Mouse (Mus musculus): ENCODE data around the gene Rras. TPM values are rescaled to one million over a fixed set of nuclear protein-coding genes. Genes with fewer than 3 reads are reported as not detected.

Rras gene
- polyA plus RNA-seq, 2 experiments, result 15.4 to 16.3 TPM

- H3K36me3 ChIP-seq (replicated peaks; ENCODE audit: control insufficient read depth, insufficient read depth, low read depth), result peaks cover 19% of the 10 kb centered on the region
- H3K27me3 ChIP-seq (ENCODE audit: control insufficient read depth, insufficient read depth, low read length), result no peaks in the 10 kb centered on the region
- peak overlapping the region; percentile 1 for H3K27ac ChIP-seq
- DNase-seq (ENCODE audit: low read depth in 3 of 3, low spot score in 3 of 3) (no peak), ATAC-seq (ENCODE audit: insufficient read depth) (no peak)
- peak overlapping the region; percentile 79 for H3K4me2 ChIP-seq (ENCODE audit: low read depth)
- TF ChIP-seq EP300 (IDR thresholded peaks at IDR 0.05; ENCODE audit: low read depth) (no peak), CTCF (IDR thresholded peaks at IDR 0.05; ENCODE audit: low read depth) (no peak)
- H3K9me3 ChIP-seq (ENCODE audit: control insufficient read depth, low read length), result no peaks in the 10 kb centered on the region
- 76% methylated on average over 7 of the region's 7 CpGs for WGBS (ENCODE audit: insufficient replicate concordance)
- H3K9ac ChIP-seq (replicated peaks), result no peak overlapping the region
- H3K4me3 ChIP-seq (ENCODE audit: insufficient read depth in 1 of 2, low read depth in 2 of 2, low read length in 2 of 2), result no peak overlapping the region
- H3K4me1 ChIP-seq (replicated peaks; ENCODE audit: control insufficient read depth in 2 of 2, insufficient read depth in 2 of 2, low read length in 1 of 2), result peaks cover 3 to 16% of the 10 kb centered on the region in 2 experiments; a peak in 3 of 4 replicates
Measured at GRCm38 (mm10) chr7:44983944-44984832, 33.6 kb upstream of the Rras start.

GRCm38 (mm10) chr7:44984833-44985164 is 33.0 kb upstream of the Rras start:
- H3K36me3 ChIP-seq (replicated peaks; ENCODE audit: control insufficient read depth, insufficient read depth, low read depth), result peaks cover 13% of the 10 kb centered on the region
- peak overlapping the region; percentile 79 for H3K4me2 ChIP-seq (ENCODE audit: low read depth)
- H3K9me3 ChIP-seq (ENCODE audit: control insufficient read depth, low read length), result no peaks in the 10 kb centered on the region
- H3K27me3 ChIP-seq (ENCODE audit: control insufficient read depth, insufficient read depth, low read length), result no peaks in the 10 kb centered on the region
- H3K4me1 ChIP-seq (replicated peaks; ENCODE audit: control insufficient read depth in 2 of 2, insufficient read depth in 2 of 2, low read length in 1 of 2), result peaks cover 3 to 17% of the 10 kb centered on the region in 2 experiments; a peak in 3 of 4 replicates
- no peak overlapping the region for H3K9ac ChIP-seq (replicated peaks)
- DNase-seq (ENCODE audit: low read depth in 3 of 3, low spot score in 3 of 3) (no peak), ATAC-seq (ENCODE audit: insufficient read depth) (no peak)
- WGBS (ENCODE audit: insufficient replicate concordance), result 33% methylated on average over 3 of the region's 3 CpGs
- TF ChIP-seq CTCF (IDR thresholded peaks at IDR 0.05; ENCODE audit: low read depth) (no peak), EP300 (IDR thresholded peaks at IDR 0.05; ENCODE audit: low read depth) (no peak)
- H3K27ac ChIP-seq, result peak overlapping the region; percentile 62
- H3K4me3 ChIP-seq (ENCODE audit: insufficient read depth in 1 of 2, low read depth in 2 of 2, low read length in 2 of 2), result peak overlapping the region; percentile 71 to 79; a peak in 3 of 4 replicates

GRCm38 (mm10) chr7:44985595-44986191 is 32.1 kb upstream of the Rras start:
- Histone ChIP-seq H3K4me2 (ENCODE audit: low read depth) (peak overlapping the region; percentile 79), H3K27ac (peak overlapping the region; percentile 62), H3K9ac (replicated peaks) (peak overlapping the region; percentile 86), H3K4me3 (ENCODE audit: insufficient read depth in 1 of 2, low read depth in 2 of 2, low read length in 2 of 2) (peak overlapping the region; percentile 71 to 79), H3K27me3 (ENCODE audit: control insufficient read depth, insufficient read depth, low read length) (no peaks in the 10 kb centered on the region), H3K9me3 (ENCODE audit: control insufficient read depth, low read length) (no peaks in the 10 kb centered on the region), H3K36me3 (replicated peaks; ENCODE audit: control insufficient read depth, insufficient read depth, low read depth) (peaks cover 13% of the 10 kb centered on the region), H3K4me1 (replicated peaks; ENCODE audit: control insufficient read depth in 2 of 2, insufficient read depth in 2 of 2, low read length in 1 of 2) (peaks cover 3 to 17% of the 10 kb centered on the region in 2 experiments; a peak in 3 of 4 replicates)
- DNase-seq (ENCODE audit: low read depth in 3 of 3, low spot score in 3 of 3) (peak; percentile 43 to 49 (median 47)), ATAC-seq (ENCODE audit: insufficient read depth) (no peak)
- TF ChIP-seq EP300 (IDR thresholded peaks at IDR 0.05; ENCODE audit: low read depth) (no peak), CTCF (IDR thresholded peaks at IDR 0.05; ENCODE audit: low read depth) (peak; percentile 48)
- WGBS (ENCODE audit: insufficient replicate concordance), result under 1% methylated on average over 44 of the region's 45 CpGs

GRCm38 (mm10) chr7:44986192-44986878 is 31.4 kb upstream of the Rras start, which contains the start of gene Prmt1:
Gene Prmt1 (minus strand): TSS chr7:44986568.
- Histone ChIP-seq H3K9me3 (ENCODE audit: control insufficient read depth, low read length) (no peaks in the 10 kb centered on the region), H3K4me1 (replicated peaks; ENCODE audit: control insufficient read depth in 2 of 2, insufficient read depth in 2 of 2, low read length in 1 of 2) (peaks cover 3 to 17% of the 10 kb centered on the region in 2 experiments; a peak in 3 of 4 replicates), H3K27ac (peak within 1 kb of the TSS; percentile 62), H3K4me2 (ENCODE audit: low read depth) (peak within 1 kb of the TSS; percentile 89), H3K9ac (replicated peaks) (peak within 1 kb of the TSS; percentile 86), H3K36me3 (replicated peaks; ENCODE audit: control insufficient read depth, insufficient read depth, low read depth) (peaks cover 10% of the 10 kb centered on the region), H3K27me3 (ENCODE audit: control insufficient read depth, insufficient read depth, low read length) (no peaks in the 10 kb centered on the region), H3K4me3 (ENCODE audit: insufficient read depth in 1 of 2, low read depth in 2 of 2, low read length in 2 of 2) (peak within 1 kb of the TSS; percentile 79 to 82)
- under 1% methylated on average over 42 of the region's 42 CpGs for WGBS (ENCODE audit: insufficient replicate concordance)
- TF ChIP-seq EP300 (IDR thresholded peaks at IDR 0.05; ENCODE audit: low read depth) (peak; percentile 61), CTCF (IDR thresholded peaks at IDR 0.05; ENCODE audit: low read depth) (no peak)
- peak; percentile 95 for ATAC-seq (ENCODE audit: insufficient read depth)
- DNase-seq (ENCODE audit: low read depth in 3 of 3, low spot score in 3 of 3), result peak; percentile 99

Data from liver, embryonic 14.5 days (tissue).